Mouse (Mus musculus) liver, postnatal 0 days (tissue): ENCODE results near the gene Ice1.

Source experiments
- CTCF ChIP-seq: sonication (generic); IDR thresholded peaks from 2 replicates; pipeline ENCODE4 v1.5.1; 2016; ENCODE audit warnings: antibody characterized with exemption, low read depth
- EP300 ChIP-seq: IDR thresholded peaks from 2 replicates; pipeline ENCODE4 v1.6.1; 2016; ENCODE audit warnings: antibody characterized with exemption, low read depth, mild to moderate bottlenecking

GRCm38 (mm10) chr13:70612837-70613236 lies 24.6 kb downstream of the Ice1 start:
- TF ChIP-seq CTCF = no peak
- TF ChIP-seq EP300 = no peak
